Mouse (Mus musculus) erythroblast, embryonic 14.5 days (primary cell): ENCODE results near the gene Vamp8.

Experiments used
- GATA1 ChIP-seq: IDR thresholded peaks from 2 replicates; pipeline ENCODE4 v1.6.1; 2012; ENCODE audit warnings: low read length, inconsistent platforms, mixed read lengths
- TAL1 ChIP-seq: IDR thresholded peaks from 3 replicates; pipeline ENCODE4 v1.6.1; 2012; ENCODE audit warnings: low read length, inconsistent platforms, mixed read lengths

DNA sequence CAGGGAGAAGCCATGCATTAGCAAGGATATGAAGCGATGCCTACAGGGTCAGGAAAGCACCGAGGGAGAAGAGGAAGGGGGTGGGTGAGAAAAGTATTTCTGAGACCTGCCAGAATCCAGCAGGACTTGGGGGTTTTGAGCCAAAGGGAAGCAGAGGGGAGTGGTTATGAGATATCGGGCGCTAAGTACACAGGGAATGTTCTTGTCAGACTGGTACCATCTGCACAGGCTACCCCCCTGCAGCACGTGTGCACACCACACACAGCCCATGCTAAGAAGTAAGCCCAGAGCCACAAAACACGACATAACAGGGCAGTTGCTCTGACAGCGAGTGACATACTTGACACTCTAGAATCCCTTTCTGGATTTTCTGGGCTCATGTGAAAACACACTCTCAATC lies 16.3 kb downstream of the Vamp8 start:
- TF ChIP-seq TAL1 (no peak), GATA1 (no peak)
